Mouse (Mus musculus): ENCODE measurements around the gene Nkx2-1. TPM values are rescaled to one million over a fixed set of nuclear protein-coding genes. Genes with fewer than 3 reads are reported as not detected.

Nkx2-1 gene
- polyA plus RNA-seq (2021) = not detected

DNA sequence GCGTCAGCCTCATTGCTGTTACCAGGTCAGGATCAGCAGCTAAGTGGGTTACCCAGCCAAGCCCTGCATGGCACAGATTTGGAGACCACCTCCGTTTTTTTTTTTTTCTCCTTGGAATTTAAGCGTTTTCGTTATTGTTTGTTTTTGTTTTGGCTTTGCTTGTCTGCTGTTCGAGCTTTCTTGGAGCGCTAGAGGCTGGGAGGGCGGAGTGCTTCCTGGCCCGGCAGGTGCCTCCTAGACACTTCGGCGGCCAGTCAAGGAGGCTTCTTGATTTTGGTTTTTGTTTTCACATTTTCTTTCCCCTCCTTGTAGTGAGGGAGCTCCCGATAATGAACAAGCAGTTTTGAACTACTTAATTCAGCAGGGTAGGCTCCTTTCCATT lies at the start of gene Nkx2-1:
Gene Nkx2-1 (minus strand): TSS at position 25 of the 382 bp plus-strand sequence.
- no peak for ATAC-seq
- CTCF ChIA-PET = interaction anchor here (1.0 kb wide), 2 partner anchors 317 to 653 kb away, joined by 3 read pairs; no protein-coding TSS in a partner anchor
- TF ChIP-seq CTCF (IDR thresholded peaks at IDR 0.05) = no peak
- peaks cover 78% of the 10 kb centered on the region for H3K27me3 ChIP-seq
- in situ Hi-C loops (cut with MboI; ENCODE audit: low pct_unique_long_range_greater_than_20kb) = no loop called here
- POLR2A ChIA-PET = interaction anchor here (1.1 kb wide), 1 partner anchor 24 kb away, joined by 4 read pairs; no protein-coding TSS in a partner anchor
- DNase-seq (ENCODE audit: low read depth, low spot score) = no peak

DNA sequence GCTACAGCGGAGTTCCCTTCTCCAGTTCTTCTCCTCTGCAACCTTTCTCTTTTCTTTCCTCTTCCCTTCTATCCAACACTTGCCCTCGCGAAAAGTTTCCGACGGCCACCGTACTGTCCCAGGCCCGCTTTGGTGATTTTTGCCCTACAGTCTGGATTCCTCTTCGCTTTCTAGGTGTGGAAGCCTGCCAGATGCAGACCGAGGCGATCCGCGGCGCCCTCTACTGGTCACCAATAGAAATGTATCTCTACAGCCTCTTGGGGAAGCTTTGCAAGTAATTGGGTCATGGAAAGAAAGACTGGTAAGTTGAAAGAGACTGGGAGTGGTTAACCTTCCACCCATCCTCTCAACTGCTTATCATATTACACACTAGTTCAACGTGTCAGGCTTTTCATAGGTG lies 4.4 kb upstream of the Nkx2-1 start:
- TF ChIP-seq CTCF (IDR thresholded peaks at IDR 0.05) = no peak
- POLR2A ChIA-PET = no interaction called here
- peaks cover 68% of the 10 kb centered on the region for H3K27me3 ChIP-seq
- in situ Hi-C loops (cut with MboI; ENCODE audit: low pct_unique_long_range_greater_than_20kb) = loop anchor here (10.0 kb wide), 2 partner anchors 296 to 486 kb away; no protein-coding TSS in a partner anchor
- ATAC-seq (peak; percentile 75), DNase-seq (ENCODE audit: low read depth, low spot score) (peak; percentile 10)
- CTCF ChIA-PET = interaction anchor here (0.8 to 1.9 kb wide), 4 partner anchors 13 to 484 kb away, joined by 3 to 6 read pairs (median 3); no protein-coding TSS in a partner anchor

DNA sequence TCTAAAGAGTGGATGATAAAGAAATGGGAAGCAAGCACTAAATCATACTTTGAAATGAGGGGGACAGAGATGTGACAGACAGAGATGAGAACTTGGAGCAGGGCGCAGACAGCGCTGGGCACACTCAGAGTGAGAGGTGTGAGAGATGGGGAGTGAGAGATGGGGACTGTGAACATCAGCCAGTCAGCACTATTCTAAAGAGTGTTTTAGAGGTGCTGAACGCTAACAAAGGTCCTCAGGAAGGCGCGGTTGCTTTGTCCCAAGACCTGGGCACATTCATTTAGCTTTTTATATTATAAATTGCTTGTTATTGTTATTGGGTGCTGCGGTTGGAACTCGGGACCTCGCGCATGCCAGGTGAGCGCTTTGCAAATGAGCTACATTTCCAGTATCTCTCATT lies 3.9 kb upstream of the Nkx2-1 start:
- DNase-seq (ENCODE audit: low read depth, low spot score) (no peak), ATAC-seq (no peak)
- ChIA-PET CTCF (interaction anchor here (1.1 to 1.9 kb wide), 3 partner anchors 12 to 484 kb away, joined by 3 to 6 read pairs (median 3); no protein-coding TSS in a partner anchor), POLR2A (no interaction called here)
- in situ Hi-C loops (cut with MboI; ENCODE audit: low pct_unique_long_range_greater_than_20kb) = loop anchor here (10.0 kb wide), 2 partner anchors 296 to 486 kb away; no protein-coding TSS in a partner anchor
- TF ChIP-seq CTCF (IDR thresholded peaks at IDR 0.05) = no peak
- H3K27me3 ChIP-seq = peaks cover 70% of the 10 kb centered on the region

DNA sequence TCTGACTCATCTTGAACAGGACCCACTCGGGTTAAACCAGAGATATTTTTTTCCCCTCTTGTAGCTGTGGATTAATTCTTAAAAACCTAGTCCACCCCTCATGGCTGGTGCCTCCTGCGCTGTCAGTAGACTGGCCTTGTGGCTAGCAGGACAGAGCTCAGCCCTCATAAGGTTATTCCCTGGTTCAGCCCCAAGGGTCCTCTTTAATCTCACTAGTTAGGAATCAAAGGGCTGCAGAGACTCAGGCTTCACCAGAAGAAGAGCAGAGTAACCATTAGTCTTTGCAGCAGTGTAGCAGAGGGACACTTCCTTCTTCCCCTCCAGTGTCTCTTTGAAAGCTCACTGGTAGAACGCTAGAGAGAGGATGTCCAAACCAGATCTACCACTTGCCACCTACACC lies 1.9 kb upstream of the Nkx2-1 start:
- POLR2A ChIA-PET = no interaction called here
- TF ChIP-seq CTCF (IDR thresholded peaks at IDR 0.05) = no peak
- ATAC-seq = no peak
- H3K27me3 ChIP-seq = peaks cover 68% of the 10 kb centered on the region
- no peak for DNase-seq (ENCODE audit: low read depth, low spot score)
- in situ Hi-C loops (cut with MboI; ENCODE audit: low pct_unique_long_range_greater_than_20kb) = no loop called here
- CTCF ChIA-PET = interaction anchor here (1.3 kb wide), 1 partner anchor 9 kb away, joined by 4 read pairs; no protein-coding TSS in a partner anchor

DNA sequence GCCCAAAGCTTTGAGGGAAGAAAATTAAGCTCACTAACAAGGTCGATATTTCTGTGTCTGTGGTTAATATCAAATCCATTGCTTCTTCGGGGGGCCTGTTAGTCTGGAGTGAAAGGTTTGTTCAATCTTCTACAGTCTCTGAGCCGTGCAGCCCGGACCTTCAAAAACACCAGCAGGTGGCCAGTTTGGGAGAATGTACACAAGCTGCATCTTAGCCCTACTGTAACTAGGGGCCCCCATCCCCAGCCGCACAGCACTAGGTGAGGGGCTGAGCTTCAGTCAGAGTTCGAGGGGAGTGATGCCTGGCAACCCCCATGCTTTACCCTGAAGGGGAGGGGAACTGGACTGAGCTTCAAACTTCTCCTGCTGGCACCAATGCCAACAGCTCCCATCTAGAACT lies 1.2 kb upstream of the Nkx2-1 start:
- DNase-seq (ENCODE audit: low read depth, low spot score) = no peak
- POLR2A ChIA-PET = interaction anchor here (1.1 kb wide), 1 partner anchor 23 kb away, joined by 4 read pairs; no protein-coding TSS in a partner anchor

DNA sequence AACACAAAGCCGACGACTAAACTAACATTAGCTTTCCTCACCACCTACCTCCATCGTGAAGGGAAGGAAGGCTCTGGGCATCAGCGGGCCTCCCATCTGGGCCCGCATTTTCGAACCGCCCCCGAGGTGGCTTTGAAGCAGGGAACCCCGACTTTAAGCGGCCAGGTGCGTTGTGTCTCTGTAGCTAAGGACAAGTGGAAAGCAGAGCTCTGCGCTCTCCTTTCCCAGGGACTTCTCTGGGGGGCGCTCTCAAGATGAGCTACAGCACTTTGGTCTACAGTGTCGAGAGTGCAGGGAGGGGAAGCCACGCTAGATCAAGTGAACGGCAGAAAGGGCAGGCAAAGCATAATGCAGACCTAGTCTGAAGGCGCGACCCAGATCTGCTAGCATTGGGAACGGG lies 634 bp upstream of the Nkx2-1 start:
- POLR2A ChIA-PET = interaction anchor here (1.1 kb wide), 1 partner anchor 23 kb away, joined by 4 read pairs; no protein-coding TSS in a partner anchor
- CTCF ChIA-PET = interaction anchor here (1.0 kb wide), 1 partner anchor 317 kb away, joined by 3 read pairs; no protein-coding TSS in a partner anchor
- DNase-seq (ENCODE audit: low read depth, low spot score) = no peak
- H3K27me3 ChIP-seq = peaks cover 74% of the 10 kb centered on the region
- in situ Hi-C loops (cut with MboI; ENCODE audit: low pct_unique_long_range_greater_than_20kb) = no loop called here
- ATAC-seq = no peak
- no peak for TF ChIP-seq CTCF (IDR thresholded peaks at IDR 0.05)

More for the DNA sequence above, 1.2 kb upstream of the Nkx2-1 start:
- CTCF ChIA-PET = interaction anchor here (1.0 kb wide), 1 partner anchor 318 kb away, joined by 3 read pairs; no protein-coding TSS in a partner anchor
- in situ Hi-C loops (cut with MboI; ENCODE audit: low pct_unique_long_range_greater_than_20kb) = no loop called here
- peaks cover 70% of the 10 kb centered on the region for H3K27me3 ChIP-seq
- TF ChIP-seq CTCF (IDR thresholded peaks at IDR 0.05) = no peak
- no peak for ATAC-seq

DNA sequence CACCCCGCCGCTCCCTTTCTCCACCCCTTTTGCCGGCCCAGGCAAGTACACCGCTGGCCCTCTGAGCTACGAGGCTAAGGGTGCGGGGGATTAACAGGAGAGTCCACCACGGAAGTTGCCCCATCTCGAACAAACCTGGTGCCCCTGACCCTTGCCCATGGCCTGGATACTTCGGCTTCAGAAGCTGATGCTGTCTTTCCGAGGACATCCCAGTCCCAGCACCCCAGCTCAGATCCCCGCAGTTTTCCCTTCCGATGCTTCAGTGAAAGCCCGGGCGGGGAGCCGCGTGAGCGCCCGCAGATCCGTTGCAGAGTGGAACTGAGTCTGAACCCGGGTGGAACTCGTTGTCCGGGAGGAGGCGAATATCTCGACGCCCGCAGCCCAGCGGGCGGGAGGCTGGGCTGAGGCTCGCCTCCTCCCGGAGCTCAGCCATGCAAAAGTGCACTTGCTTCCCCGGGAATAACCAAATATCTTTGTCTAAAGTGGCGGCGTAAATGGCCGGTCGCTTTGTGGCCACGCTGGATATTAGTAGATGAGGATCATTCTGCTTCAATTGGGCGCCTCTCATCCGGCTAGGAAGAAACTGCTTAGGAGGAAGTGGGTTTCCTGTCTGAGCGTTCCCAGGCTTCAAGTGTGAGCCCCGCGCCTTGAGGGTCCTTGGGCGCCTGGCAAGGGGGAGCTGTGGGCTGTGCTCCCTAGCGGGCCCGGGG lies 379 bp downstream of the Nkx2-1 start:
- CTCF ChIA-PET = interaction anchor here (1.0 kb wide), 1 partner anchor 653 kb away, joined by 3 read pairs; no protein-coding TSS in a partner anchor
- in situ Hi-C loops (cut with MboI; ENCODE audit: low pct_unique_long_range_greater_than_20kb) = no loop called here
- peaks cover 80% of the 10 kb centered on the region for H3K27me3 ChIP-seq
- POLR2A ChIA-PET = no interaction called here
- no peak for TF ChIP-seq CTCF (IDR thresholded peaks at IDR 0.05)
- DNase-seq (ENCODE audit: low read depth, low spot score) = no peak
- no peak for ATAC-seq

DNA sequence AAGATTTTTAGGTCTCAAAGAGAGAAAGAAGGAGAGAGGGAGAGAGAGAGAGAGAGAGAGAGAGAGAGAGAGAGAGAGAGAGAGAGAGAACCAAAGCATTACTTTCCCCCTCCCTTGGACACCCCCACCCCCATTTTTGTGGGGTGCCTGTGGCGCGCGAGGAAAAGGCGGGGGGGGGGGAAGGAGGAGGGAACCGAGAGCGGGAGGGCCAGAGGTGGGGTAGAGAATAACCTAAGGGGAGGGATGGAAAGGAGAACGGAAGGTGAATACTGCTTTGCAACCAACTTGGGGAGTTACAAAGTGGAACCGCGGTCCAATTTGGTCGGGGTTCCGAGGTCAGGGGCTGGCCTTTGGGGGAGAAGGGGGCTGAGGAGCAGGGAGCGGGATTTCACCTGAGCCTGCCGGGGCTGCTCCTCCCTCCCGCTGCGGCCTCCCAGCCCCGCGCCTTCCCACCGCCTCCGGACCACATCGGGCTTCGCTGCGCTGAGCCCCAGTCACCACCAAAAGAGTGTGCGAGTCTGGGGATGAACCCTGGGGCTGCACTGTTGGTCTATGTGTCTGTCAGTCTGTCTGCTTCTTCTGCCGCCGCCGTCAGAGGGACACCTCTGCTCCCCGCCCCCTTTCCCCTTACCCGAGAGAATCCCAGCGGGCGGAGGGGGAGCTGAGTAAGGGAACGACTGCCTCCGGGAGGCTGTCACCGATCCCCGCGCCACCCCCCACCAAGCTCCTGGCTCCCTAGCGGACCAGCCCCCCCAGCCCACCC lies 1.1 kb downstream of the Nkx2-1 start:
- TF ChIP-seq CTCF (IDR thresholded peaks at IDR 0.05) = no peak
- peaks cover 82% of the 10 kb centered on the region for H3K27me3 ChIP-seq
- in situ Hi-C loops (cut with MboI; ENCODE audit: low pct_unique_long_range_greater_than_20kb) = no loop called here
- ATAC-seq = no peak
- DNase-seq (ENCODE audit: low read depth, low spot score) = no peak
- POLR2A ChIA-PET = interaction anchor here (0.5 kb wide), 1 partner anchor 597 kb away, joined by 3 read pairs; no protein-coding TSS in a partner anchor
- CTCF ChIA-PET = no interaction called here

DNA sequence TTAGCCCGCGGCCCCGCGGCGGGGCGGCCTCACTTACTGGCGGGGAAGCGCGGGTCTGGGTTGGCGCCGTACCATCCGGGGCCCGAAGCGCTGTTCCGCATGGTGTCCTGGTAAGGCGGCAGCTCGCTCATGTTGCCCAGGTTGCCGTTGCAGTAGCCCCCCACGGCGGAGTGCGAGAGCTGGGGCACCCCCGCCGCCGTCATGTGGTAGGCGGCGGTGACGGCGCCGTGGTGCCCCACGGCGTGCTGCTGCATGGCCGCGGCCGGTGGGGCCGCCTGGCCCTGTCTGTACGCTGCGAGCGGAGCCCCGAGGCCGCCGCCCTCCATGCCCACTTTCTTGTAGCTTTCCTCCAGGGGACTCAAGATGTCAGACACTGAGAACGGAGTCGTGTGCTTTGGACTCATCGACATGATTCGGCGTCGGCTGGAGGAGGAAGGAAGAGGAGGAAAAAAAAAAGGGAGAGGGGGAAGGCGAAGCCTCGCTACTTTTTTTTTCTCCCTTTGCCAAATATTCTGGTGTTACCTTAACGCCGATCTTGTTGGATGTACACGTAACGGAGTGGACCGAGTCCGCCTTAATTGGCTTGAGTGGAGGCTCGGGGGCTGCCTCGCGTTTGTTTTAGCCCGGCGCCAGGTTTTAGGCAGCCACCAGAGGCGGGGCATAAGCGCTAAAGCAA lies 1.9 kb downstream of the Nkx2-1 start:
- DNase-seq (ENCODE audit: low read depth, low spot score) (no peak), ATAC-seq (no peak)
- POLR2A ChIA-PET = no interaction called here
- H3K27me3 ChIP-seq = peaks cover 87% of the 10 kb centered on the region
- no peak for TF ChIP-seq CTCF (IDR thresholded peaks at IDR 0.05)
- in situ Hi-C loops (cut with MboI; ENCODE audit: low pct_unique_long_range_greater_than_20kb) = no loop called here
- CTCF ChIA-PET = no interaction called here

DNA sequence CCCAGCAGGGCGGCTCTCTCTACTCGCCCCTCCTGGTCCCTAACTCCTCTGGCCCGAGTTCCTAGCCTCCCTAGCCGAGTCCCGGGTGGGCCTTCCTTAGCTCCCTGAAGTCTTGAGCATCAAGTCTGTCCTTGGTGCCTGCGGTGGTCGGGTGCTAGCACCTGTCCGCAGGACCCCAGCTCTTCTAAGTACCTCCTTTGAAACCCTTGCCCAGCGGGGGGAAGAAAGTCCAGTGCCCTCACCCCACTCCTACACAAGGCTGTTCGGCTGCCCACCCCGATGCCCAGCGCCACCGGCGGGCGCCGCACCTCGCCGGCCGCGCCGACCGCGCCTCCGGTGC lies 2.4 kb downstream of the Nkx2-1 start:
- ChIA-PET POLR2A (no interaction called here), CTCF (no interaction called here)
- TF ChIP-seq CTCF (IDR thresholded peaks at IDR 0.05) = no peak
- peaks cover 89% of the 10 kb centered on the region for H3K27me3 ChIP-seq
- no peak for ATAC-seq
- in situ Hi-C loops (cut with MboI; ENCODE audit: low pct_unique_long_range_greater_than_20kb) = no loop called here
- no peak for DNase-seq (ENCODE audit: low read depth, low spot score)

All from Patski (cell line).